Mouse (Mus musculus) gastrocnemius, postnatal 14 days (tissue): ENCODE data around the gene Gast. TPM values are rescaled to one million over a fixed set of nuclear protein-coding genes. Genes with fewer than 3 reads are reported as not detected.

ENCODE experiments used
- total RNA-seq, 2 experiments: library from RNA; stranded (reverse); gene quantifications; 2 replicates each; pipeline ENCODE4 v1.2.3; 2021

Gene Gast
- total RNA-seq, 2 experiments from 2014 or later = not detected

Other genes starting within 250 kb of the Gast start
- not detected for gene Krt32, start 246.2 kb upstream of the Gast start, total RNA-seq
- gene Krt35, start 238.2 kb upstream of the Gast start, total RNA-seq = not detected
- not detected for gene Krt36, start 228.8 kb upstream of the Gast start, total RNA-seq
- gene Krt13, start 212.8 kb upstream of the Gast start, total RNA-seq = not detected
- gene Krt15, start 198.5 kb upstream of the Gast start, total RNA-seq = not detected
- gene Krt19, start 185.7 kb upstream of the Gast start, total RNA-seq = under 1 TPM; 0.38 to 0.51 TPM
- not detected for gene Krt9, start 141.2 kb upstream of the Gast start, total RNA-seq
- gene Krt14, start 126.9 kb upstream of the Gast start, total RNA-seq = not detected
- not detected for gene Krt16, start 85.5 kb upstream of the Gast start, total RNA-seq
- not detected for gene Krt17, start 73.4 kb upstream of the Gast start, total RNA-seq
- gene Krt42, start 64.5 kb upstream of the Gast start, total RNA-seq = not detected
- gene Eif1, start 14.5 kb upstream of the Gast start, total RNA-seq = 100 to 1,000 TPM; 781 to 791 TPM
- gene Hap1, start 21.7 kb downstream of the Gast start, total RNA-seq = under 1 TPM; 0.66 to 0.82 TPM
- gene Jup, start 63.4 kb downstream of the Gast start, total RNA-seq = 10 to 100 TPM; 88.5 to 89.4 TPM
- gene P3h4, start 80.4 kb downstream of the Gast start, total RNA-seq = 10 to 100 TPM; 10.9 to 12.0 TPM
- gene Fkbp10, start 81.3 kb downstream of the Gast start, total RNA-seq = 10 to 100 TPM; 26.1 to 31.3 TPM
- gene Nt5c3b, start 107.4 kb downstream of the Gast start, total RNA-seq = 10 to 100 TPM; 13.2 to 13.3 TPM
- gene Klhl10, start 107.5 kb downstream of the Gast start, total RNA-seq = under 1 TPM; 0.33 to 0.43 TPM
- 1 to 10 TPM; 6.5 to 6.9 TPM for gene Klhl11, start 138.3 kb downstream of the Gast start, total RNA-seq
- gene Acly, start 193.6 kb downstream of the Gast start, total RNA-seq = 10 to 100 TPM; 16.4 to 19.9 TPM
- gene Ttc25, start 211.2 kb downstream of the Gast start, total RNA-seq = under 1 TPM; 0.14 to 0.16 TPM
- 10 to 100 TPM; 10.7 to 32.2 TPM for gene Cnp, start 240.5 kb downstream of the Gast start, total RNA-seq